Mouse (Mus musculus) liver, embryonic 16.5 days (tissue): ENCODE results near the gene Sox21. TPM values are rescaled to one million over a fixed set of nuclear protein-coding genes. Genes with fewer than 3 reads are reported as not detected.

Experiments
- ATAC-seq: fragments of 200-750 bp; cut with Nextera tagmentation; 2 replicates; pipeline ENCODE4 v1.8.0; 2017; ENCODE audit warnings: low read depth, mild to moderate bottlenecking, moderate number of reproducible peaks, moderate library complexity
- H3K27ac ChIP-seq: fragments of 300-500 bp; sonication (generic); 2 replicates; pipeline ENCODE4 v1.5.1; 2014; ENCODE audit warnings: mild to moderate bottlenecking, low read length
- H3K27me3 ChIP-seq: fragments of 300-500 bp; sonication (generic); 2 replicates; pipeline ENCODE4 v1.6.1; 2014; ENCODE audit warnings: low read depth, low read length, mixed read lengths; ENCODE audit not compliant: control insufficient read depth, insufficient read depth
- H3K36me3 ChIP-seq: fragments of 300-500 bp; sonication (generic); 2 replicates; pipeline ENCODE4 v1.6.1; 2014; ENCODE audit warnings: mild to moderate bottlenecking; ENCODE audit not compliant: control insufficient read depth, insufficient read depth
- H3K4me1 ChIP-seq: fragments of 300-500 bp; sonication (generic); 2 replicates; pipeline ENCODE4 v1.6.1; 2014; ENCODE audit warnings: low read depth, low read length, mixed read lengths; ENCODE audit not compliant: control insufficient read depth
- H3K4me2 ChIP-seq: fragments of 300-500 bp; sonication (generic); 2 replicates; pipeline ENCODE4 v1.6.1; 2014; ENCODE audit warnings: low read depth, low read length, mixed read lengths
- H3K4me3 ChIP-seq: fragments of 300-500 bp; sonication (generic); 2 replicates; pipeline ENCODE4 v1.5.1; 2014; ENCODE audit warnings: low read depth, mild to moderate bottlenecking, low read length
- H3K9ac ChIP-seq: fragments of 300-500 bp; sonication (generic); 2 replicates; pipeline ENCODE4 v1.6.1; 2014; ENCODE audit warnings: low read depth, low read length
- H3K9me3 ChIP-seq: fragments of 300-500 bp; sonication (generic); replicated peaks from 2 replicates; pipeline ENCODE4 v1.6.1; 2016; ENCODE audit warnings: low read length; ENCODE audit not compliant: control insufficient read depth
- WGBS: fragments of 180-500 bp; shearing (Covaris S2); extraction: QIAGEN DNeasy Blood & Tissue Kit; methylation state at CpG from one replicate; pipeline ENCODE4 v1.1.7; 2014; ENCODE audit not compliant: insufficient replicate concordance; 5-methylcytosine and 5-hydroxymethylcytosine counted together
- polyA plus RNA-seq: library from polyadenylated mRNA; unstranded; fragments of >200 nt; fragmentation: Nextera tagmentation; extraction: Ambion mirVana; gene quantifications from 2 replicates; pipeline ENCODE4 v1.2.1, GENCODE M21; 2015

Sox21 gene
- polyA plus RNA-seq, 1 experiment from 2014 or later, result not detected

DNA sequence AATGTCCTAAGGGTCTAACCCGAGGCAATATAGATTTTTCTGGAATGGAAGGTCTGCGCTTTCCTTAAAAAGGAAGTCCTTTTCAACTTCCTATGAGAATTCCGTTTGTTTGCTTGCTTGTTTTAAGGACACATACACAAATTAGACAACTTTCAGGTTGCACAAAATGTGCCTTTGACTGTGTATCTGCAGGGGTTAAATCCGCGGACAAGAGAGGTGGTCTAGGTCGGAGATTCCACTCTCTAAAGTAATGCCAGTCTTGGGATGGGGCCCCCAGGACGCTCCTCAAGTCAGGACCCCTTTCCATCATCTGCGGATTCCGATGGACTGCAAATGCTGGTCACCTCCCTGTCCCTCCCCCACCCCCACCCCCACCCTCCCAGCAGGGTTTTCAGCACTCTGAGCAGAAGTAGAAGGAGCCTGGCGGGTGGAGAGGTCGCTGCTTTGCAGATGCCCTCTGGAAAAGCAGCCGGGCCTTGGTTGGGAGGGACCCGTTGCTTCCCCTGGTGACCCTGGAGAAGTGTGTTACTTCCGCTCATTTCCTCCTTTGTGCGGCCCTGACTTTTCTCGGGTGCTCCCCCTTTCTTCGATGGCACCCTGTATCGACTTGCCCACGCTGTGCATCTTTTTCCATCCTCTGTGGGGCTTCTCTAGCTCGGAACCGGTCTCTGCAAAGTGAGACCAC is 10.2 kb downstream of the Sox21 start:
- no peak for ATAC-seq
- WGBS, result 2% methylated on average over 21 of the region's 21 CpGs
- H3K4me2 ChIP-seq, result no peak overlapping the region
- H3K9ac ChIP-seq, result no peak overlapping the region
- peaks cover 83% of the 10 kb centered on the region for H3K27me3 ChIP-seq
- no peaks in the 10 kb centered on the region for H3K9me3 ChIP-seq
- no peak overlapping the region for H3K27ac ChIP-seq
- no peak overlapping the region for H3K4me3 ChIP-seq
- H3K4me1 ChIP-seq, result no peaks in the 10 kb centered on the region
- H3K36me3 ChIP-seq, result no peaks in the 10 kb centered on the region

DNA sequence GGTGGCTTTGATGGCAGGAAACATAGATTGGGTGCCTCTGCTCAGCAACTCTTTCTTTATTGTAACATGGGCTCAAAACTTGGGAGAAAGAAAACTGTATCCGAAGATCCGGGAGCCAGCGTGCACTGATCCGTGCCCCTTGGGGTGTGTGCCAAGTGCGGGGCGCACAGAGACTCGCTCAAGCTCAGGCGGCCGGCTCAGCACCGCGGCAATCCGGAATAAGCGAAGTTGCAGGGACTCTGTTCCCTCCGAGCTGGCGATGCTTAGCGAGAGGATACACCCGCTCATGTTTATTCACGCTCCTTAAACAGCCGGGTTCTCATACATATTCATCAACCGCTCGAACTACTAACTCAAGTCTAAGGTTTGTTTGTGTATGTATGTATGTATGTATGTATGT is 10.9 kb downstream of the Sox21 start:
- no peaks in the 10 kb centered on the region for H3K4me1 ChIP-seq
- ATAC-seq, result no peak
- H3K4me3 ChIP-seq, result no peak overlapping the region
- H3K36me3 ChIP-seq, result no peaks in the 10 kb centered on the region
- no peaks in the 10 kb centered on the region for H3K9me3 ChIP-seq
- H3K9ac ChIP-seq, result no peak overlapping the region
- peaks cover 76% of the 10 kb centered on the region for H3K27me3 ChIP-seq
- no peak overlapping the region for H3K4me2 ChIP-seq
- WGBS, result under 1% methylated on average over 21 of the region's 21 CpGs
- H3K27ac ChIP-seq, result no peak overlapping the region

DNA sequence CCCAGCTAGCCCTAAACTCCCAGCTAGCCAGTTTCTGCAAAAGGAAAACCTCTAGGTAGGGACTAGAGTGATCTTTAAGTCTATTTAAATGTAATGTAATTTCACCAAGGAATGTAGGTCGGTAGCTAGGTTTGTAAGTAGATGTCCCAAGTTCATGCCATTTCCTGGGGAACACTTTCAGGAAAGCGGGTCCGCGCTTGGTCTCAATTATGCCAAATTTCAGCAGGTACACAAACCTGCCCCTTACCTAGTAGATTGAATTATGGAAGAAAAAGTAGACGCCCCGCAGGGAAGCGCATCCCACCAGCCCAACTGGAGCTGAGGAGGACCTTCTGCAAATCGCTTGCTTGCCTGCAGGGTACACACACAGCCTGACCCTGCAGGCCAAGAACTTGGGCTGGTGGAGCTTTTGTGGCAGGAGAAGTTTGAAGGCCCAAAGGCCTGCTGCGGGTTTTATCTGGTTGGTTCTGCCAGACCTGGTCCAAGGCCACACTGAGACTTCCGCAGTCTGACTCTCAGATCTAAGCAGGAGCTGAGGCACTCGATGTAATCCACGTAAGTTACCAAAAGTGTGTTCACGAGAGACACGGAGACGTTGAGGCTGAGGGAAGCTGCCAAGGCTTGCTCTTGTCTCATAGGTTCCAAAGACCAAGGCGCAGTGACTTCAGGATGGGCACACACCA is 11.6 kb downstream of the Sox21 start:
- ATAC-seq, result no peak
- Histone ChIP-seq H3K9me3 (no peaks in the 10 kb centered on the region), H3K4me2 (no peak overlapping the region), H3K27ac (no peak overlapping the region), H3K4me1 (no peaks in the 10 kb centered on the region), H3K4me3 (no peak overlapping the region), H3K27me3 (peaks cover 69% of the 10 kb centered on the region), H3K36me3 (no peaks in the 10 kb centered on the region), H3K9ac (no peak overlapping the region)
- WGBS, result 18% methylated on average over 16 of the region's 16 CpGs

DNA sequence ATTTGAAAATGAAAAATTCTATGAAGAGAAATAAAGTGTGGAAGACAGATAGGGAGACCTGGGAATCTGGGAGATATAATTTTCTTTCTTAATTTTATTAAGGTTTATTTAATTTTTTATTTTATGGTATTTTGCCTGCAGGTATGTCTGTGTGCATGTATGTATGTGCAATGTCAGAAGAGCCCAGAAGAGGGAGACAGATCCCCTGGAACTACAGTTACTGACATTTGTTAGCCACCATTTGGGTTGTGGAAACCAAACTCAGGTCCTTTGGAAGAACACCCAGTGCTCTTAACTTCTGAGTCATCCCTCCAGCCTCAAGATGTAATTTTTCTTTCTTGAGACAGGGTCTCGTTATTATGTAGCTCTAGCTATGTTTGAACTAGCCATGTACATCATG is 15.9 kb downstream of the Sox21 start:
- Histone ChIP-seq H3K4me1 (no peaks in the 10 kb centered on the region), H3K27ac (no peak overlapping the region), H3K9ac (no peak overlapping the region), H3K4me2 (no peak overlapping the region), H3K4me3 (no peak overlapping the region), H3K27me3 (peaks cover 26% of the 10 kb centered on the region), H3K9me3 (no peaks in the 10 kb centered on the region), H3K36me3 (no peaks in the 10 kb centered on the region)
- ATAC-seq, result no peak
- 51% methylated on average over 1 of the region's 1 CpGs for WGBS

DNA sequence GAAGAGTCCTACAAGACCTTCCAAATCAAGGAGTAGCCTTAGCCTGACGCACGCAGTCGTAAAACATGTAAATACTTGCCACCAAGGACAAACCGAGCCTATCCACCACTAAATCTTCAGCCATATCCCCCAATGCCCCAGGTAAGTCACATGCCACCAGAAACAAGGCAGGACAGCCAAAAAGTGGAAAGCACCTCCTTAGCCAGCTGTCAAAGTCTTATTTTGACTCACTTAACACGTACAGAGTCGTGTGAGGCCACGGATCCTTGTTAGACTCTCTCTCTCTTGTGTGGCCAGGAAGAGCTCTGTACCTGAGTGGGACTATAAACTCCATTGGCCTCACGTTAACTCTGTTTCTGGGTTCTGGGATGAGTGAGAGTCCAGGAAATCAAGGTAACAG is 20.0 kb downstream of the Sox21 start:
- H3K27me3 ChIP-seq, result no peaks in the 10 kb centered on the region; the same call in 1 of the 2 replicates
- H3K4me3 ChIP-seq, result no peak overlapping the region
- 66% methylated on average over 8 of the region's 8 CpGs for WGBS
- no peak overlapping the region for H3K27ac ChIP-seq
- H3K4me1 ChIP-seq, result no peaks in the 10 kb centered on the region
- no peak overlapping the region for H3K9ac ChIP-seq
- ATAC-seq, result no peak
- H3K4me2 ChIP-seq, result no peak overlapping the region
- H3K9me3 ChIP-seq, result no peaks in the 10 kb centered on the region
- H3K36me3 ChIP-seq, result no peaks in the 10 kb centered on the region

DNA sequence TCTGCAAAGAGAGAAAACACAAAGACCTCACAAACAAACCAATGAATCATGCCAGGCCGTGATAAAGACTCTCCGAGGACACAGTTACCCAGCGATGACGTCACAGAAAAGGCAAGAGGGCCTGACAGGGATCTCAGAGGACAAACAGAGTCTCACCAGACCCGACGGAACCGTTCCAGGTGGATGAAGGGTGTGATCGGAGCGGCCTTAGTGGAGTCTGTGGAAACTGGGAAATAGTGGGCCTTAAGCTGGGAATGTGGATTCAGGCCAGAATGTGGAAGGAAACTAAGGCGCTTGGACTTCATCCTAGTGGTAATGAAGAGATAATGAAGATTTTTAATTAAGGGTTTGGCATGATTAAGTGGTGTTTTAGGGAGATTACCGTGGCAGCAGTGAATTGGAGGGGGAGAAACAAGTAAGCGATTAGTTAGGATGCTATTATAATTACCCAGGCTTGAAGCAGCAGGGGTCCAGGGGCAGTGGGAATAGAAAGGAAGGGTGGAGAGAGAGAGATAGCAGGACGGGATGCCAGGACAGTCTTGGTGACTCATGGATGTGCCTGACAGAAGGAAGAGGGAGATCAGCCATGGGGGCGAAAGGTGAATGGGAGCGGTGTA is 24.5 kb downstream of the Sox21 start:
- no peak for ATAC-seq
- Histone ChIP-seq H3K9me3 (no peaks in the 10 kb centered on the region), H3K4me2 (no peak overlapping the region), H3K4me3 (no peak overlapping the region), H3K27ac (no peak overlapping the region), H3K9ac (no peak overlapping the region), H3K27me3 (no peaks in the 10 kb centered on the region; the same call in 1 of the 2 replicates), H3K4me1 (no peaks in the 10 kb centered on the region), H3K36me3 (no peaks in the 10 kb centered on the region)
- WGBS, result 67% methylated on average over 15 of the region's 15 CpGs

DNA sequence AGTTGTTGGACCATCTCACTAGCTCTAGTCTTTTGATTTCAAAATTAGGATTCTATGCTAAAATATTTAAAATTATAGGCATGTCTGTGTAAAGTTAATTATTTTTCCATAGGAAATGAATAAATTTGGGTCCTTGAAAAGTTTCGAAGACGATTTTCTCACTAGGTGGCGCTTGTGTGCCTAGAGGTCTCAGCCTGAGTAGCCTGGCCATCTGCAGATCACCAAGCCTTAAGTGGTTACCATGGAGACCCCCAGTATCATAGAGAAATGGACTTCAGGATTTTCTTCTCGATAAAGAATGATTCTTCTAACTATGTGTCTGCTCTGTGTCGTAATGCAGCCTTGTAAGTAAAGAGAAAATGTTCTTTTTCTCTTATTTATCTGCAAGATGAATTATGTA is 27.2 kb downstream of the Sox21 start:
- Histone ChIP-seq H3K4me3 (no peak overlapping the region), H3K4me1 (no peaks in the 10 kb centered on the region), H3K27ac (no peak overlapping the region), H3K9me3 (no peaks in the 10 kb centered on the region), H3K4me2 (no peak overlapping the region), H3K36me3 (no peaks in the 10 kb centered on the region), H3K9ac (no peak overlapping the region), H3K27me3 (no peaks in the 10 kb centered on the region; the same call in 1 of the 2 replicates)
- WGBS, result 17% methylated on average over 5 of the region's 5 CpGs
- no peak for ATAC-seq

DNA sequence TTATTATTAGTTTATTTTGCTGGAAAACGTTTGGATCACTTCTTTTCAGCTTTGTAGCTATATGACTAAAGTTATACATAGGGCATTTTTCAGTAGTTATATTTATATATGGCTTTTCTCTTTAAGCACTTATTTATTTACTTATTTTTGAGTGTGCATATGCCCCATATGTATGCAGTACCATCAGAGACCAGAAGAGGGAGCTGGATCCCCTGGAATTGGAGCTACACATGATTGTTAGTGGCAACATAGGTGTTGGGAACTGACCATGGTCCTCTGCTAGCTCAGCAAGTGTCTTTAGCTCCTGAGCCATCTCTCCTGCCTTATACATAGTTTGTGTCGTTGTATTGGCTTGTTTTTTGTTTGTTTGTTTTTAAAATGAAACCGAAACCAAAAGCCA is 29.5 kb downstream of the Sox21 start:
- H3K27me3 ChIP-seq, result no peaks in the 10 kb centered on the region
- no peaks in the 10 kb centered on the region for H3K36me3 ChIP-seq
- H3K27ac ChIP-seq, result no peak overlapping the region
- no peak overlapping the region for H3K4me2 ChIP-seq
- no peak overlapping the region for H3K9ac ChIP-seq
- no peak overlapping the region for H3K4me3 ChIP-seq
- ATAC-seq, result no peak
- WGBS, result 59% methylated on average over 3 of the region's 3 CpGs
- H3K4me1 ChIP-seq, result no peaks in the 10 kb centered on the region
- peaks cover 3% of the 10 kb centered on the region; the same call in 1 of the 2 replicates for H3K9me3 ChIP-seq

DNA sequence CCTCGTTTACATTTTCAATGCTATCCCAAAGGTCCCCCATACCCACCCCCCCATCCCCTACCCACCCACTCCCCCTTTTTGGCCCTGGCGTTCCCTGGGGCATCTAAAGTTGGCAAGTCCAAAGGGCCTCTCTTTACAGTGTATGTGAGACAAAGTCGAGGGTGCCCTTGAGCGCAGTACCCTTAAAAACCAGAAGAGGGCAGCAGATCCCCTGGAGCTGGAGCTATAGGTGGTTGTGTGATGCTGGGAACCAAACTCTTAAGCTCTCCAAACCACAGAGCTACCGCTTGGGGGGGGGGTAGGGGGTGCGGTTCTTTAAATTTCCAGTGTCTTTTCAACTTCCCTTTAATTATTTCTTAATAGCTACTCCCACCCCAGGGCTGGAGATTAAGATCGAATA is 33.8 kb downstream of the Sox21 start:
- Histone ChIP-seq H3K9me3 (peaks cover 3% of the 10 kb centered on the region; the same call in 1 of the 2 replicates), H3K27ac (no peak overlapping the region), H3K4me3 (no peak overlapping the region), H3K27me3 (no peaks in the 10 kb centered on the region), H3K4me2 (no peak overlapping the region), H3K4me1 (no peaks in the 10 kb centered on the region), H3K9ac (no peak overlapping the region), H3K36me3 (no peaks in the 10 kb centered on the region)
- WGBS, result 63% methylated on average over 7 of the region's 7 CpGs
- no peak for ATAC-seq
